Mouse (Mus musculus): ENCODE results near the gene Zfhx3.

DNA sequence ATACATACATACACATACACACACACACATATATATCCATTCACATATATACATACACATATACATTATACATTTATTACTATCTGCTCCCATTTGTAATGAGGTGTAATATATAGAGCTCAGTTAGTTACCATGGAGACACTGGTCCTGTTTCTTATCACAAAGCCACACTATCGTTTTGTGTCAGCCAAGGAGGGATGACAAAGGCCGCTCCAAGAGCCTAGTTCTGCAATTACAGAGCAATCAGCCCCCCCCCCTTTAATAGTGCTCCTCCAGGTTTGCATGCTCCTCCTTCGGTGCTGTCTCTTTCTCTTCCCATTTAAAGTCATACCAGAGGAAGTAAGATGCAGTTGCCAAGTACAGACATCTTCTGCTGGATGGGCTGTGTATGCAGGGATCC lies 1054.9 kb downstream of the Zfhx3 start:
- no peak for TF ChIP-seq CTCF (IDR thresholded peaks at IDR 0.05; ENCODE audit: low read depth, low read length)
- no peak for TF ChIP-seq POLR2A (IDR thresholded peaks at IDR 0.05; ENCODE audit: insufficient read depth, low read length)
- TF ChIP-seq EP300 (IDR thresholded peaks at IDR 0.05; ENCODE audit: insufficient read depth, low read depth, low read length): no peak
